Mouse (Mus musculus) hindbrain, postnatal 0 days (tissue): Measurements from ENCODE around the gene Bfar. TPM values are rescaled to one million over a fixed set of nuclear protein-coding genes. Genes with fewer than 3 reads are reported as not detected.
"Not testable (repeated sequence)": the region's sequence is repeated elsewhere in the genome, so short reads cannot be mapped to it uniquely, and the experiment has no call there.

ENCODE experiments used
- ATAC-seq: fragments of 200-750 bp; cut with Nextera tagmentation; 2 replicates; pipeline ENCODE4 v1.8.0; 2017; ENCODE audit warnings: mild to moderate bottlenecking, moderate TSS enrichment, moderate library complexity
- DNase-seq: peaks from one replicate; pipeline ENCODE4 v3.0.0-alpha.2; 2015; ENCODE audit warnings: low spot score
- H3K27ac ChIP-seq: fragments of 300-500 bp; sonication (generic); 2 replicates; pipeline ENCODE4 v1.5.1; 2014; ENCODE audit warnings: mild to moderate bottlenecking
- H3K27me3 ChIP-seq: fragments of 300-500 bp; sonication (generic); 2 replicates; pipeline ENCODE4 v1.6.1; 2014; ENCODE audit warnings: low read length, mixed read lengths; ENCODE audit not compliant: insufficient read depth
- H3K36me3 ChIP-seq: fragments of 300-500 bp; sonication (generic); 2 replicates; pipeline ENCODE4 v1.6.1; 2014; ENCODE audit warnings: low read length, mixed read lengths; ENCODE audit not compliant: insufficient read depth
- H3K4me1 ChIP-seq: fragments of 300-500 bp; sonication (generic); 2 replicates; pipeline ENCODE4 v1.6.1; 2014; ENCODE audit warnings: antibody characterized with exemption, low read length, mixed read lengths; ENCODE audit not compliant: insufficient read depth
- H3K4me2 ChIP-seq: fragments of 300-500 bp; sonication (generic); 2 replicates; pipeline ENCODE4 v1.6.1; 2014; ENCODE audit warnings: low read depth, mild to moderate bottlenecking, low read length, moderate library complexity, mixed read lengths
- H3K4me3 ChIP-seq: fragments of 300-500 bp; sonication (generic); 2 replicates; pipeline ENCODE4 v1.5.1; 2014; ENCODE audit warnings: low read length
- H3K9ac ChIP-seq: fragments of 300-500 bp; sonication (generic); replicated peaks from 2 replicates; pipeline ENCODE4 v1.6.1; 2014; ENCODE audit warnings: mild to moderate bottlenecking, low read length, moderate library complexity, mixed read lengths
- H3K9me3 ChIP-seq: fragments of 300-500 bp; sonication (generic); 2 replicates; pipeline ENCODE4 v1.6.1; 2016; ENCODE audit warnings: low read length, mixed read lengths
- CTCF ChIP-seq: IDR thresholded peaks from 2 replicates; pipeline ENCODE4 v1.5.1; 2016; ENCODE audit warnings: antibody characterized with exemption, control low read depth, low read depth
- WGBS: fragments of 180-500 bp; shearing (Covaris S2); extraction: QIAGEN DNeasy Blood & Tissue Kit; methylation state at CpG from one replicate; pipeline ENCODE4 v1.1.7; 2014; 5-methylcytosine and 5-hydroxymethylcytosine counted together
- polyA plus RNA-seq: library from polyadenylated mRNA; unstranded; fragments of >200 nt; fragmentation: Nextera tagmentation; extraction: Ambion mirVana; gene quantifications from 2 replicates; pipeline ENCODE4 v1.2.1, GENCODE M21; 2015
- total RNA-seq: library from RNA; depleted of rRNA; stranded (reverse); fragments of >200 nt; gene quantifications from 2 replicates; pipeline ENCODE4 v1.2.3, GENCODE M21; 2014

The Bfar gene
- total and polyA plus RNA-seq, 2 experiments from 2014 or later = 38.9 to 40.5 TPM

- H3K9me3 ChIP-seq = no peaks in the 10 kb centered on the region
- H3K4me2 ChIP-seq = no peak overlapping the region
- DNase-seq (peak; percentile 77), ATAC-seq (no peak)
- no peak overlapping the region for H3K4me3 ChIP-seq
- 19% methylated on average over 9 of the region's 9 CpGs for WGBS
- no peaks in the 10 kb centered on the region for H3K36me3 ChIP-seq
- H3K4me1 ChIP-seq = no peaks in the 10 kb centered on the region
- no peaks in the 10 kb centered on the region for H3K27me3 ChIP-seq
- H3K9ac ChIP-seq = no peak overlapping the region
- no peak overlapping the region for H3K27ac ChIP-seq
- peak; percentile 87 for TF ChIP-seq CTCF
These were observed 62.0 kb downstream of the Bfar start for GRCm38 (mm10) chr16:13733518-13734137.

- H3K27me3 ChIP-seq = no peaks in the 10 kb centered on the region
- H3K9me3 ChIP-seq = no peaks in the 10 kb centered on the region
- no peaks in the 10 kb centered on the region for H3K4me1 ChIP-seq
- H3K4me2 ChIP-seq = no peak overlapping the region
- DNase-seq = no peak
- H3K27ac ChIP-seq = no peak overlapping the region
- no peak for TF ChIP-seq CTCF
- no peaks in the 10 kb centered on the region for H3K36me3 ChIP-seq
- no peak for ATAC-seq
- WGBS = 90% methylated on average over 8 of the region's 8 CpGs
- no peak overlapping the region for H3K9ac ChIP-seq
- H3K4me3 ChIP-seq = no peak overlapping the region
These were observed 64.3 kb downstream of the Bfar start for GRCm38 (mm10) chr16:13735977-13736376.

GRCm38 (mm10) chr16:13739044-13739443 is 67.4 kb downstream of the Bfar start:
- H3K9ac ChIP-seq, H3K4me1 ChIP-seq, ATAC-seq, H3K27me3 ChIP-seq, H3K4me3 ChIP-seq, DNase-seq, H3K27ac ChIP-seq, H3K4me2 ChIP-seq, H3K36me3 ChIP-seq, H3K9me3 ChIP-seq: not testable (repeated sequence)
- 67% methylated on average over 4 of the region's 4 CpGs for WGBS

- WGBS = 83% methylated on average over 2 of the region's 2 CpGs
- no peak for ATAC-seq
These were observed 69.2 kb downstream of the Bfar start for GRCm38 (mm10) chr16:13740844-13741243.

GRCm38 (mm10) chr16:13747708-13748107 is 76.0 kb downstream of the Bfar start:
- Histone ChIP-seq H3K4me2 (no peak overlapping the region), H3K27me3 (no peaks in the 10 kb centered on the region), H3K27ac (no peak overlapping the region), H3K9ac (no peak overlapping the region), H3K36me3 (no peaks in the 10 kb centered on the region), H3K4me1 (no peaks in the 10 kb centered on the region), H3K4me3 (no peak overlapping the region), H3K9me3 (no peaks in the 10 kb centered on the region)
- 92% methylated on average over 7 of the region's 8 CpGs for WGBS
- no peak for TF ChIP-seq CTCF
- DNase-seq = no peak
- no peak for ATAC-seq

More at GRCm38 (mm10) chr16:13740844-13741243, 69.2 kb downstream of the Bfar start:
- H3K4me1 ChIP-seq = no peaks in the 10 kb centered on the region
- no peaks in the 10 kb centered on the region for H3K27me3 ChIP-seq
- H3K36me3 ChIP-seq = no peaks in the 10 kb centered on the region
- H3K4me3 ChIP-seq = no peak overlapping the region
- no peak for TF ChIP-seq CTCF
- H3K4me2 ChIP-seq = no peak overlapping the region
- no peak overlapping the region for H3K27ac ChIP-seq
- H3K9me3 ChIP-seq = no peaks in the 10 kb centered on the region
- DNase-seq = no peak
- H3K9ac ChIP-seq = no peak overlapping the region

- Histone ChIP-seq H3K36me3 (no peaks in the 10 kb centered on the region), H3K27me3 (no peaks in the 10 kb centered on the region), H3K9me3 (no peaks in the 10 kb centered on the region), H3K27ac (no peak overlapping the region), H3K4me2 (no peak overlapping the region), H3K4me3 (no peak overlapping the region), H3K9ac (no peak overlapping the region), H3K4me1 (no peaks in the 10 kb centered on the region)
- no peak for TF ChIP-seq CTCF
- 51% methylated on average over 3 of the region's 3 CpGs for WGBS
- no peak for DNase-seq
- ATAC-seq = no peak
These were observed 76.5 kb downstream of the Bfar start for GRCm38 (mm10) chr16:13748124-13748523.

- H3K4me1 ChIP-seq, H3K36me3 ChIP-seq, ATAC-seq, H3K9ac ChIP-seq, DNase-seq, H3K4me3 ChIP-seq, H3K9me3 ChIP-seq, H3K4me2 ChIP-seq, H3K27ac ChIP-seq, H3K27me3 ChIP-seq: not testable (repeated sequence)
- WGBS = 12% methylated on average over 10 of the region's 10 CpGs
These were observed 77.2 kb downstream of the Bfar start for GRCm38 (mm10) chr16:13748813-13749212.
